28 mouse cellular contexts compared by ENCODE assay signal in the genomic region with DNA sequence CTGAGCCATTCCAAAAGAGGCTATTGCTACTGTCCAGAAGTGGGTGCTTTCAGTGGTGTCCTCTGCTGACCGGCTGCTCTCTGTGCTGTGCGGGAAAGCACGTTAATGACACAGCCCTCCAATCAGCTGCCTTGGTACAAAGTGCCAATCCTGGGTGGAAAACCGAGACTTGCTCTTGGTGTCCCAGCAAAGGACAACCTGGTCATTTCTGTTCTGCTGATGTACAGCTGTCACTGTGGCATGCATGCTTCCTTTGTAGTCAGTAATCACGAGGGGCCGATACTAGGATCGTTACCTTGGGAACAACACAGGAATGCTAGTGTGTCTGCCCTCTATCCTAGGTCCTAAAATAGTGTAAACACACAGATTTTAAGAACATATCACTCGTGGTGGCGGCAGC.
DNase-seq lines count a peak whose midpoint lies in the region; ATAC-seq lines count a peak whose summit lies in the region.
"Had no signal": no experiment of that assay in that cellular context is flagged by ENCODE, and none has a peak within 500 bp of the region (broad histone marks: within the 10 kb centered on the region; RNA-seq: fewer than 3 reads in every experiment).

No protein-coding gene starts in this region.

- WGBS in forebrain, embryonic 12.5 days: 12% methylated on average over 9 of the region's 9 CpGs
- WGBS in forebrain, embryonic 13.5 days: 17% methylated on average over 9 of the region's 9 CpGs
- 20% methylated on average over 9 of the region's 9 CpGs for WGBS in hindbrain, embryonic 13.5 days
- 20% methylated on average over 9 of the region's 9 CpGs for WGBS in hindbrain, embryonic 16.5 days
- WGBS in neural tube, embryonic 14.5 days: 13% methylated on average over 9 of the region's 9 CpGs
- WGBS in liver, embryonic 12.5 days (ENCODE audit: insufficient replicate concordance): 81% methylated on average over 9 of the region's 9 CpGs

- no peak overlapping the region for H3K27ac ChIP-seq in forebrain, embryonic 12.5 days
- H3K27ac ChIP-seq in forebrain, embryonic 13.5 days: no peak overlapping the region
- H3K27ac ChIP-seq in hindbrain, embryonic 13.5 days: no peak overlapping the region
- H3K27ac ChIP-seq in hindbrain, embryonic 16.5 days (ENCODE audit: low read depth, low read length): no peak overlapping the region
- no peak overlapping the region for H3K27ac ChIP-seq in neural tube, embryonic 14.5 days (ENCODE audit: low read depth, low read length)
- H3K27ac ChIP-seq in liver, embryonic 12.5 days: no peak overlapping the region
- H3K27ac ChIP-seq: hindbrain, embryonic 12.5 days; limb, embryonic 12.5 days; liver, embryonic 13.5 days; macrophage had no signal

- H3K4me1 ChIP-seq in forebrain, embryonic 12.5 days: peaks cover 65% of the 10 kb centered on the region
- H3K4me1 ChIP-seq in forebrain, embryonic 13.5 days: peaks cover 76% of the 10 kb centered on the region
- peaks cover 79% of the 10 kb centered on the region for H3K4me1 ChIP-seq in hindbrain, embryonic 13.5 days (replicated peaks)
- H3K4me1 ChIP-seq in hindbrain, embryonic 16.5 days (ENCODE audit: control insufficient read depth, insufficient read depth, low read depth, low read length): peaks cover 48% of the 10 kb centered on the region
- peaks cover 45% of the 10 kb centered on the region for H3K4me1 ChIP-seq in neural tube, embryonic 14.5 days (ENCODE audit: control insufficient read depth, insufficient read depth, low read length)
- peaks cover 31% of the 10 kb centered on the region for H3K4me1 ChIP-seq in liver, embryonic 12.5 days

- no peak for DNase-seq in neural tube, embryonic 10.5 days (ENCODE audit: extremely low spot score, low spot score)
- no peak for DNase-seq in kidney, adult 9 months
- DNase-seq: adrenal gland, adult 2 months; adrenal gland, postnatal 36 days; cerebellum, adult 18-20 months; cerebellum, postnatal 14 days; gastrocnemius, postnatal 10 days; heart, postnatal 36 days; kidney, postnatal 14 days; liver, embryonic 13.5 days; lung, adult 18-20 months; lung, postnatal 10 days; right cerebral cortex, adult 18-20 months; spleen, adult 18-20 months; thymus, postnatal 25 days had no signal

- H3K4me2 ChIP-seq in forebrain, embryonic 12.5 days: peak overlapping the region; percentile 24; the same call in 1 of the 2 replicates
- H3K4me2 ChIP-seq in forebrain, embryonic 13.5 days: no peak overlapping the region
- no peak overlapping the region for H3K4me2 ChIP-seq in hindbrain, embryonic 13.5 days
- no peak overlapping the region for H3K4me2 ChIP-seq in hindbrain, embryonic 16.5 days (ENCODE audit: low read length)
- H3K4me2 ChIP-seq in neural tube, embryonic 14.5 days (ENCODE audit: low read depth, low read length): no peak overlapping the region
- no peak overlapping the region for H3K4me2 ChIP-seq in liver, embryonic 12.5 days
- H3K4me2 ChIP-seq: hindbrain, embryonic 12.5 days; limb, embryonic 12.5 days; liver, embryonic 13.5 days had no signal

- no peak overlapping the region for H3K4me3 ChIP-seq in forebrain, embryonic 12.5 days (replicated peaks)
- no peak overlapping the region for H3K4me3 ChIP-seq in forebrain, embryonic 13.5 days
- H3K4me3 ChIP-seq in hindbrain, embryonic 13.5 days: no peak overlapping the region
- no peak overlapping the region for H3K4me3 ChIP-seq in hindbrain, embryonic 16.5 days (ENCODE audit: low read length)
- H3K4me3 ChIP-seq in neural tube, embryonic 14.5 days (ENCODE audit: low read depth, low read length): no peak overlapping the region
- no peak overlapping the region for H3K4me3 ChIP-seq in liver, embryonic 12.5 days
- H3K4me3 ChIP-seq: erythroblast, embryonic 14.5 days; hindbrain, embryonic 12.5 days; limb, embryonic 12.5 days; liver, embryonic 13.5 days had no signal

- no peaks in the 10 kb centered on the region for H3K9me3 ChIP-seq in forebrain, embryonic 12.5 days
- H3K9me3 ChIP-seq in forebrain, embryonic 13.5 days (replicated peaks): no peaks in the 10 kb centered on the region
- no peaks in the 10 kb centered on the region for H3K9me3 ChIP-seq in hindbrain, embryonic 13.5 days
- H3K9me3 ChIP-seq in hindbrain, embryonic 16.5 days (ENCODE audit: control insufficient read depth, low read length): no peaks in the 10 kb centered on the region
- H3K9me3 ChIP-seq in neural tube, embryonic 14.5 days (ENCODE audit: control insufficient read depth, low read length): no peaks in the 10 kb centered on the region
- no peaks in the 10 kb centered on the region for H3K9me3 ChIP-seq in liver, embryonic 12.5 days (replicated peaks)
- H3K9me3 ChIP-seq: hindbrain, embryonic 12.5 days; limb, embryonic 12.5 days; liver, embryonic 13.5 days had no signal

- no peaks in the 10 kb centered on the region for H3K27me3 ChIP-seq in forebrain, embryonic 12.5 days
- no peaks in the 10 kb centered on the region for H3K27me3 ChIP-seq in forebrain, embryonic 13.5 days
- H3K27me3 ChIP-seq in hindbrain, embryonic 13.5 days: no peaks in the 10 kb centered on the region
- no peaks in the 10 kb centered on the region for H3K27me3 ChIP-seq in hindbrain, embryonic 16.5 days (replicated peaks; ENCODE audit: control insufficient read depth, insufficient read depth, low read length)
- no peaks in the 10 kb centered on the region for H3K27me3 ChIP-seq in neural tube, embryonic 14.5 days (ENCODE audit: control insufficient read depth, insufficient read depth, low read length)
- no peaks in the 10 kb centered on the region for H3K27me3 ChIP-seq in liver, embryonic 12.5 days (replicated peaks)
- H3K27me3 ChIP-seq: CH12.LX; hindbrain, embryonic 12.5 days; limb, embryonic 12.5 days; liver, embryonic 13.5 days had no signal

- H3K36me3 ChIP-seq in forebrain, embryonic 12.5 days (replicated peaks): no peaks in the 10 kb centered on the region
- H3K36me3 ChIP-seq in forebrain, embryonic 13.5 days (ENCODE audit: poor library complexity, severe bottlenecking): no peaks in the 10 kb centered on the region
- no peaks in the 10 kb centered on the region for H3K36me3 ChIP-seq in hindbrain, embryonic 13.5 days
- no peaks in the 10 kb centered on the region for H3K36me3 ChIP-seq in hindbrain, embryonic 16.5 days (ENCODE audit: control insufficient read depth, insufficient read depth, low read length)
- H3K36me3 ChIP-seq in neural tube, embryonic 14.5 days (ENCODE audit: control insufficient read depth, insufficient read depth, low read length): no peaks in the 10 kb centered on the region
- H3K36me3 ChIP-seq in liver, embryonic 12.5 days: no peaks in the 10 kb centered on the region; the same call in 1 of the 2 replicates
- H3K36me3 ChIP-seq: hindbrain, embryonic 12.5 days; limb, embryonic 12.5 days; liver, embryonic 13.5 days had no signal

- H3K9ac ChIP-seq in forebrain, embryonic 12.5 days: no peak overlapping the region; the same call in 1 of the 2 replicates
- H3K9ac ChIP-seq in forebrain, embryonic 13.5 days: no peak overlapping the region
- 0 out of 2 replicates have a peak overlapping the region, but pooled peaks have one; percentile 35 for H3K9ac ChIP-seq in hindbrain, embryonic 13.5 days
- H3K9ac ChIP-seq in hindbrain, embryonic 16.5 days (ENCODE audit: low read depth, low read length): no peak overlapping the region
- no peak overlapping the region for H3K9ac ChIP-seq in neural tube, embryonic 14.5 days (replicated peaks; ENCODE audit: low read depth, low read length)
- H3K9ac ChIP-seq in liver, embryonic 12.5 days: no peak overlapping the region
- H3K9ac ChIP-seq: hindbrain, embryonic 12.5 days; limb, embryonic 12.5 days; liver, embryonic 13.5 days had no signal

- no peak for ATAC-seq in forebrain, embryonic 12.5 days (ENCODE audit: low FRiP score)
- no peak for ATAC-seq in forebrain, embryonic 13.5 days
- no peak for ATAC-seq in hindbrain, embryonic 13.5 days (ENCODE audit: low FRiP score)
- no peak for ATAC-seq in hindbrain, embryonic 16.5 days
- ATAC-seq in neural tube, embryonic 14.5 days (ENCODE audit: low read depth): 0 out of 2 replicates have a peak, but pooled peaks have one; percentile 10
- no peak for ATAC-seq in liver, embryonic 12.5 days
- ATAC-seq: activated CD4-positive, CD25-positive, alpha-beta regulatory T cell, adult 4 months; intestine, postnatal 0 days had no signal
